Mouse (Mus musculus) left cerebral cortex, adult 2 months (tissue): ENCODE results near the gene Retreg3. TPM values are rescaled to one million over a fixed set of nuclear protein-coding genes. Genes with fewer than 3 reads are reported as not detected.

Experiments used
- DNase-seq, 2 experiments: peaks; one replicate each; pipeline ENCODE4 v3.0.0; 2021 to 2022; ENCODE audit warnings: low spot score in 2 of 2, mixed read lengths in 1 of 2; ENCODE audit errors: extremely low spot score in 1 of 2
- H3K27ac ChIP-seq: fragments of 200-600 bp; 2 replicates; pipeline ENCODE4 v1.8.1; 2022
- H3K4me3 ChIP-seq: fragments of 200-600 bp; 2 replicates; pipeline ENCODE4 v1.8.1; 2022
- CTCF ChIP-seq: fragments of 200-600 bp; IDR thresholded peaks from 2 replicates; pipeline ENCODE4 v1.8.1; 2022; ENCODE audit warnings: antibody characterized with exemption, mild to moderate bottlenecking, moderate library complexity
- intact Hi-C: fragments of 180-260 bp; cut with DNase I; formaldehyde crosslinking; loops from one replicate; pipeline ENCODE4 v1.15.1; 2025
- total RNA-seq, 2 experiments: library from RNA; stranded (reverse); gene quantifications; 2 replicates each; pipeline ENCODE4 v1.2.3; 2021

The Retreg3 gene
- total RNA-seq, 2 experiments from 2014 or later = 50.7 to 56.6 TPM

- H3K4me3 ChIP-seq = no peak overlapping the region
- no peak for DNase-seq
- TF ChIP-seq CTCF = no peak
- no peak overlapping the region for H3K27ac ChIP-seq
- intact Hi-C loops = no loop called here
Observed at GRCm38 (mm10) chr11:101103011-101103410, 16.7 kb downstream of the Retreg3 start.

DNA sequence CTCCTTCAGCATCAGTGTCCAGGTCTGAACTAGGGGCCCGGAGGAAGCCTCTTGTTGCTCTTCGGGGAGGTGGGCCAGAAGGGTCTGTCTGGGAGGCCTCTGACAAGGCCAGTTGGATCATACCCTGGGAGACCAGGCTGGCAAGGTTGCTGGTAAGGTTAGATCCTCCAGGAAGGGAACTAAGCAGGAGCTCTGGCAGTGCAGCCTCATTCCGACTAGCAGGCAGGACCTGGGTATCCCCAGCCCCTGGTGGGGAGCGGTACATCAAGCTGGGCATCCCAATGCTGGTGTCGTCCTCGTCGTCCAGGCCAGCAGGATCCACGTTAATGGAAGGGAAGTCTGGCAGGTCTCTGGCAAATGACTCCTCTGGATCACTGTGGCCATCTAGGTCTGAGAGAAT is 21.5 kb downstream of the Retreg3 start:
- intact Hi-C loops = no loop called here
- Histone ChIP-seq H3K4me3 (no peak overlapping the region), H3K27ac (no peak overlapping the region)
- no peak for DNase-seq
- no peak for TF ChIP-seq CTCF

DNA sequence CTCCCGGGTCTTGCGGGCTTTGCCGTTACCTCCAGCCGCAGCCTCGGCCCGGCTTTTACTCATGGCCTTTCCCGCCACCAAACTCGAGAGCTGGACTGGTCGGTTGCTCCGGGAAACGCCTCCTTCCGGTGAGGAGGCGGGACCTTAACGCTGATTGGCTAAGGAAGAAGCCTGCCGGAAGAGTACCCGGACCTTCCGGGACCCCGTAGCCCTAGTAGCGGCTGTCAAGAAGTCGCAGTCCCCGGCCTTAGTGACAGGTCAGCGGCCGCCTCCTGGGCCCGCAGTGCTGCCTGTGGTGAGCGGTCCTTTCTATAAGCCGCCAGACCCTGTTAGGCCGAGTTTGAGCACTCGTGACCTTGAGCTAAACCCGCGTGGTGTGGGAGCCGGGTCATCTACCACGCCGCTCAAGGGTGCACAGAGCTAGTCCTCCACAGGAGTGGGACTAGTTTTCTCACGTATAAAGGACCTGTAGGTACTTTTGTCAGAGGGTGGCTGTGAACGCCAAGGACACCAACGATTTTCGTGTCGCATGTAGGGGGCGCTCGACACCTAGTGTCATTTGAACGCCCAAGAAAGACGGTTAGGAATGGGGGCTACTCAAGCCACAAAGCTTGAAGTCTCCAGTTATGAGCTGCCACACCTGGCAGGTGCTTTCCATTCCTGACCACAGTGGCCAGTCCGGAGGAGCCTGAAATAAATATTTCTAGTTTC is 24.2 kb downstream of the Retreg3 start, which contains the start of gene Psmc3ip:
Gene Psmc3ip (minus strand): TSS at position 123 of the 711 bp plus-strand sequence.
- peak within 1 kb of the TSS; percentile 92 for H3K27ac ChIP-seq
- peak; percentile 93 for DNase-seq
- intact Hi-C loops = loop anchor here (1.0 kb wide), 1 partner anchor 82 kb away; no protein-coding TSS in a partner anchor
- H3K4me3 ChIP-seq = peak within 1 kb of the TSS; percentile 91
- TF ChIP-seq CTCF = peak; percentile 83

DNA sequence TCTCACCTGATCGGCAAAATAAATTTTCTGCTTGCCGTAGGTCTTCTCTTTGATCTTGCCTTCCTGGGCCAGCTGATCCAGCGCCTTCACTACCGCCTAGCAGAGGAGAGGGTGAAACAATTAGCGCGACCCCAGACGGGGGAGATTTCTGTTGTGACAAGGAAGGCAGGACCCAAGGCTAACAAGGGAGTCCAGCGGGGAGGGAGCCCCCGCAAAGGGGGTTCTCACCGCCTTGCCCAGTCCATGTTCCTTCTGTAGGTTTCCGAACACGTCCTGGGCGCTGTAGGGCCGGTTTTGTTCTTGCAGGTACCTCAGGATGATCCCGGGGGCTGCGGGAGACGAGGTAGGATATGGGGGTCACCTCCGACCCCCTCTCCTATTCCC is 24.8 kb downstream of the Retreg3 start:
- Histone ChIP-seq H3K4me3 (peak overlapping the region; percentile 91), H3K27ac (no peak overlapping the region)
- no peak for DNase-seq
- no peak for TF ChIP-seq CTCF
- intact Hi-C loops = loop anchor here (1.0 kb wide), 1 partner anchor 82 kb away; no protein-coding TSS in a partner anchor

- H3K27ac ChIP-seq = no peak overlapping the region
- TF ChIP-seq CTCF = no peak
- intact Hi-C loops = no loop called here
Observed at GRCm38 (mm10) chr11:101089931-101090330, 29.8 kb downstream of the Retreg3 start.

GRCm38 (mm10) chr11:101087682-101088055 is 32.0 kb downstream of the Retreg3 start:
- no peak for DNase-seq
- TF ChIP-seq CTCF = no peak
- intact Hi-C loops = no loop called here
- H3K27ac ChIP-seq = peak overlapping the region; percentile 89
- peak overlapping the region; percentile 91 for H3K4me3 ChIP-seq

More at GRCm38 (mm10) chr11:101089931-101090330, 29.8 kb downstream of the Retreg3 start:
- no peak overlapping the region for H3K4me3 ChIP-seq
- DNase-seq = no peak

- intact Hi-C loops = no loop called here
- TF ChIP-seq CTCF = no peak
- peak within 1 kb of the TSS; percentile 89 for H3K27ac ChIP-seq
- peak; percentile 89 to 90 for DNase-seq
- H3K4me3 ChIP-seq = peak within 1 kb of the TSS; percentile 91
Observed at GRCm38 (mm10) chr11:101086756-101087681, 32.7 kb downstream of the Retreg3 start, which contains the start of gene Mlx. TSS of gene Mlx (plus strand) at chr11:101087277.

- Histone ChIP-seq H3K27ac (peak overlapping the region; percentile 89), H3K4me3 (peak overlapping the region; percentile 91; the same call in 1 of the 2 replicates)
- TF ChIP-seq CTCF = no peak
- no peak for DNase-seq
- intact Hi-C loops = no loop called here
Observed at GRCm38 (mm10) chr11:101086323-101086674, 33.4 kb downstream of the Retreg3 start.

GRCm38 (mm10) chr11:101085617-101086322 is 33.9 kb downstream of the Retreg3 start:
- Histone ChIP-seq H3K27ac (no peak overlapping the region), H3K4me3 (no peak overlapping the region)
- intact Hi-C loops = no loop called here
- DNase-seq = no peak
- no peak for TF ChIP-seq CTCF

DNA sequence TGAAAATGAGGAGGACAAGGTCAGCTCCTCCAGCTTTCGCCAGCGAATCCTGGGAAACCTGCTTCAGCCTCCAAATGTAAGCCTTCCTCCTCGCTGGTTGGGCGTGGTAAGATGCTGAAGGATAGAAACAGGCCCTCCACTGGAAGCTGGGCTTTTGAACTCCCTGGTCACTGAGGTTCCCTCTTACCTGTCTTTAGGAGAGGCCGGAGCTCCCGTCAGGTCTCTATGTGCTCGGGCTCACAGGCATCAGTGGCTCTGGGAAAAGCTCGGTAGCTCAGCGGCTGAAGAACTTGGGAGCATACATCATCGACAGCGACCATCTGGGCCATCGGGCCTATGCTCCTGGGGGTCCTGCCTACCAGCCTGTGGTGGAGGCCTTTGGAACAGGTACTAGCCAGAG is 34.9 kb downstream of the Retreg3 start:
- intact Hi-C loops = no loop called here
- Histone ChIP-seq H3K27ac (no peak overlapping the region), H3K4me3 (no peak overlapping the region)
- TF ChIP-seq CTCF = no peak
- DNase-seq = no peak

GRCm38 (mm10) chr11:101084246-101084645 is 35.4 kb downstream of the Retreg3 start:
- no peak for TF ChIP-seq CTCF
- no peak overlapping the region for H3K4me3 ChIP-seq
- H3K27ac ChIP-seq = no peak overlapping the region
- intact Hi-C loops = no loop called here
- DNase-seq = no peak
